Mouse (Mus musculus) testis, adult 10 weeks (tissue): ENCODE data around the gene Ppp2ca. TPM values are rescaled to one million over a fixed set of nuclear protein-coding genes. Genes with fewer than 3 reads are reported as not detected.

Experiments used
- polyA plus RNA-seq: library from polyadenylated mRNA; stranded (reverse); fragments of 350-450 nt; fragmentation: Illumina TruSeq; extraction: RNeasy Lipid Tissue Mini Kit (QIAGEN cat#74804); gene quantifications from one replicate; pipeline ENCODE4 v1.2.3, GENCODE M21; 2014; ENCODE audit warnings: low read depth, low replicate concordance

The Ppp2ca gene
- 29.3 TPM for polyA plus RNA-seq

DNA sequence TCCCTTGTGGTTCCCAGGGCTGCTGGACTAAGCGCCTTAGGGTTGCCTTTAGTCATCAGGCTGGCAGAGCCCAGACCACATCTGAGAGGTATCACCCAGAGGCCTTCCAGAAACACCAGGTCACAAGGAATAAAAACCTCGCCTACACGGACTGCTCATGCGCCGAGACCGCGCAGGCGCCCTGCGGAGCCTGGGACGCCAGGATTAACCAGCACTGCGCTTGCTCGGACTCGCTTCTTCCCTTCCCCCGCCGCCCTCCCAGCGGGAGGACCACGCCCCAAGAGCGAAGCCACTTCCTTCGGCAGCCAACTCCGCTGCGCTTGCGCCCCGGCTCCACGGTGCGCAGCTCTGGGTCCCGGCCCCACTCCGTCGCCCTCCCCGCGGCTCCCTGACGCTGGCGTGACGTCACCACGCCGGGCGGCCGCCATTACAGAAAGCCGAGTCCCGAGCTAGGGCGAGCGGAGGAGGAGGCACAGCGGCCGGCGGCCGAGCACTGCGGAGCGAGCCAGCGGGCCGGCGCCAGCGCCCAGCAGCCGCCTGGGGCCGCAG is at the start of gene Ppp2ca:
TSS of gene Ppp2ca (plus strand) at position 284 of the 549 bp plus-strand sequence.

GRCm38 (mm10) chr11:52145428-52145827 is 46.9 kb downstream of the Ppp2ca start, which contains the start of gene Olfr1373:
Gene Olfr1373, minus strand, starts transcription at chr11:52145528.

Other genes starting within 250 kb of the Ppp2ca start
- 1.0 TPM for gene Jade2, start 241.0 kb upstream of the Ppp2ca start, polyA plus RNA-seq
- 12.1 TPM for gene Cdkn2aipnl, start 131.0 kb upstream of the Ppp2ca start, polyA plus RNA-seq
- gene Ube2b, start 97.9 kb upstream of the Ppp2ca start, polyA plus RNA-seq: 494 TPM
- 1,673 TPM for gene Cdkl3, start 94.5 kb upstream of the Ppp2ca start, polyA plus RNA-seq
- gene Olfr1373, start 46.8 kb downstream of the Ppp2ca start, polyA plus RNA-seq: not detected
- gene Olfr1371, start 115.3 kb downstream of the Ppp2ca start, polyA plus RNA-seq: not detected
- 609 TPM for gene Skp1a, start 133.3 kb downstream of the Ppp2ca start, polyA plus RNA-seq
- gene Tcf7, start 184.3 kb downstream of the Ppp2ca start, polyA plus RNA-seq: 5.1 TPM